Mouse (Mus musculus): Measurements from ENCODE around the gene 1110025L11Rik.
"Not testable (repeated sequence)": the region's sequence is repeated elsewhere in the genome, so short reads cannot be mapped to it uniquely, and the experiment has no call there.

1110025L11Rik gene

DNA sequence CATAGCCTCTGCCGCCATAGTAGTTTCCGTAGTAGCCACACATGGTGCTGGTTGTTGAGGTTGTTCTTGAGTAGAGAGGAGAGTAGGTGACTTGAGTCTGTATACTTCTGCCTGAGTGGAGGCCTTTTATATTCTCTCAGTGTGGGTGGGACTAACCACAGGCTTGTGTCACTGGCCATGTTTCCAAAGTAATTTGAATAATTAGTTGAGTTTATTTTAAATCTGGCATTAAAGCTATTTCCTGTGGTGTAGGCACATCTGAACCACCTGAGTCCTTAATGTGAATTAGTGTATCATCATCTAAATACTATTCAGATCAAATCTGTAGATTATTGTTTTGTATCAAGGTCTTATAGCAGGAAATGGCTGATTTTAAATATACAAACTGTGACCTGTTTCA lies at the start of gene 1110025L11Rik:
Gene 1110025L11Rik, minus strand, starts transcription at position 101 of the 400 bp plus-strand sequence.
- not testable (repeated sequence) for DNase-seq

DNA sequence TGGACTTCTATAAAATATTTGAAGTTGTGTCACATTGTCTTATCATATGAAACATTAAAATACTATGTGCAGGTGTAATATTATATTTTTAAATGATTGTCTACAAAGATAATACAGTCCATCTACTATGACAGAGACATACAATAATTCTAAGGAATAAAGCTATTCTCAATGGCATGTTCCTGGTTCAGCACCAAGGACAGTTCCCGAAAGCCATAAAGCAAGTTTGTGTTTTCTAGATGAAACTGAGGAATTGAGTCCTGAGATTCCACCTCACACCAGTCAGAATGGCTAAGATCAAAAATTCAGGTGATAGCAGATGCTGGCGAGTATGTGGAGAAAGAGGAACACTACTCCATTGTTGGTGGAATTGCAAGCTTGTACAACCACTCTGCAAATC lies 7.2 kb upstream of the 1110025L11Rik start:
- DNase-seq, result not testable (repeated sequence)

DNA sequence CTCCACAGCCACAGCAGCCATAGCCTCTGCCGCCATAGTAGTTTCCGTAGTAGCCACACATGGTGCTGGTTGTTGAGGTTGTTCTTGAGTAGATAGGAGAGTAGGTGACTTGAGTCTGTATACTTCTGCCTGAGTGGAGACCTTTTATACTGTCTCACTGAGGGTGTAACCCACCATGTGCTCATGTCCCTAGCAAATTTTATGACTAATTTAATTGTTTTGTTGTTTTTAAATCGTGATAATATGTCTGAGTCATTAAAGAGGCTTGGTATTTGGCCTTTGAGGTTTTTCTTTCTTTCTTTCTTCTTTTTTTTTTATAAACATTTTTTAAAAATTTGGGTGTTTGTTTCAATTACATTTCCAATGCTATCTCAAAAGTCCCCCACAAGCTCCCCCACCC lies 16.0 kb downstream of the 1110025L11Rik start, which contains the start of gene Krtap6-5:
Gene Krtap6-5, minus strand, starts transcription at position 101 of the 400 bp plus-strand sequence.
- DNase-seq, result no peak

DNA sequence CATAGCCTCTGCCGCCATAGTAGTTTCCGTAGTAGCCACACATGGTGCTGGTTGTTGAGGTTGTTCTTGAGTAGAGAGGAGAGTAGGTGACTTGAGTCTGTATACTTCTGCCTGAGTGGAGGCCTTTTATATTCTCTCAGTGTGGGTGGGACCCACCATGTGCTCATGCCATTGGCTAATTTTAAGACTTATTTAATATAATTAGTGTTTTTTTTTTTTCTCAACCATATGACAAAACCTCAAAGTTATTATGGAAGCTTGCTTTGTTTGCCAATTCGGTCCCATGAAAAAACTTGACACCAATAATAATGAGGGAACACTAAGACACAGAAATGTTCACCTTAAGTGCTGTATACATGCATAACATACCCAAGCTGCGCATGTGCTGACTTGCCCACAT lies 22.4 kb downstream of the 1110025L11Rik start, which contains the start of gene Gm10228:
Gene Gm10228, minus strand, starts transcription at position 101 of the 400 bp plus-strand sequence.
- DNase-seq, result not testable (repeated sequence)

DNA sequence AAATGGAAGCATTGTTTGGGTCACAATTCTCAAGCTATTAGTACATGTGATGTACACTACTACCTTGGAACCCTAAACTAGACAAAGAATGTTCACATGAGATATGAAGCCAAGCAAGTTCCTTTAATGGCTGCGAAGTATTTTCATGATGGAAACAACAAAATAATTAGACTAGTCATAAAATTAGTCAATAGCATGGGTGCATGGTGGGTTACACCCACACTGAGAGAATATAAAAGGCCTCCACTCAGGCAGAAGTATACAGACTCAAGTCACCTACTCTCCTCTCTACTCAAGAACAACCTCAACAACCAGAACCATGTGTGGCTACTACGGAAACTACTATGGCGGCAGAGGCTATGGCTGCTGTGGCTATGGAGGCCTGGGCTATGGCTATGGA lies 32.4 kb downstream of the 1110025L11Rik start, which contains the start of gene Krtap6-1:
Gene Krtap6-1, plus strand, starts transcription at position 301 of the 400 bp plus-strand sequence.
- not testable (repeated sequence) for DNase-seq

DNA sequence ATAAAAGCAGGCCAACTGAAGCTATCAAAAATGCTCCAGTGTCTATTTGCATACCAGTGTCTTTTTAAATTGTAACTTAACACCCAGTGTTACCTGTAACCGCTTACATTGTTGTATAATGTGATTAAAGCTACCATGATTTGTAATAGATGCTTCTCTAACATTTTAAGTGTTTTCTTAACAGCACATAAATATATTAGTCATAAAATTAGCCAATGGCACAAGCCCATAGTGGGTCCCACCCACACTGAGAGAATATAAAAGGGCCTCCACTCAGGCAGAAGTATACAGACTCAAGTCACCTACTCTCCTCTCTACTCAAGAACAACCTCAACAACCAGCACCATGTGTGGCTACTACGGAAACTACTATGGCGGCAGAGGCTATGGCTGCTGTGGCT lies 48.8 kb downstream of the 1110025L11Rik start, which contains the start of gene Gm10229:
Gene Gm10229, plus strand, starts transcription at position 301 of the 400 bp plus-strand sequence.
- not testable (repeated sequence) for DNase-seq

DNA sequence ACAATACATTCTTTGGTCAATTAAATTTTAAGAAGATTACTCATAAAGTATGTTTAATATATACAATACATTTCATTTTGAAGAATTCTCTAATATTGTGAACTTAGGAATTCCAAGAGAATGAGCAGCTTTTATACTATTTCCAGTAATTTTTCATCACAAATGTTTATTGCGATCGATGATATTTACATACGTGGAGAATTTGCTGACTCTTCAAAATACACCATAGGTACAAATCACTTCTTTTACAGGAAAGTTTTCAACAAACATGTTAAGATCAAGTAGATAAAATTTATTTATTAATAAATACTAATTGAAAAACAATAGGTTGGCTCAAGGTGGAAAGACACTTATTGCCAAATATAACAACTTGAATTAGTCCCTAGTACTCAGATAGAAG lies 49.8 kb downstream of the 1110025L11Rik start:
- DNase-seq, result no peak
